Mouse (Mus musculus) CH12.LX (cell line): ENCODE results near the gene Chrna4.

ENCODE experiments used
- POLR2A ChIP-seq: IDR thresholded peaks from 2 replicates; pipeline ENCODE4 v1.6.1; 2011; ENCODE audit warnings: low read depth, mild to moderate bottlenecking, improper control_type of control experiment, low read length
- SIN3A ChIP-seq: IDR thresholded peaks from 2 replicates; pipeline ENCODE4 v1.6.1; 2012; ENCODE audit warnings: low read length, improper control_type of control experiment, inconsistent platforms

GRCm38 (mm10) chr2:181044001-181044400 lies 655 bp upstream of the Chrna4 start:
- no peak for TF ChIP-seq POLR2A
- no peak for TF ChIP-seq SIN3A
